Mouse (Mus musculus): Measurements from ENCODE around the gene Npas4. TPM values are rescaled to one million over a fixed set of nuclear protein-coding genes. Genes with fewer than 3 reads are reported as not detected.
"Not testable (repeated sequence)": the region's sequence is repeated elsewhere in the genome, so short reads cannot be mapped to it uniquely, and the experiment has no call there.

Npas4 gene
- total RNA-seq, 2 experiments from 2014 or later = 4.8 to 5.0 TPM

DNA sequence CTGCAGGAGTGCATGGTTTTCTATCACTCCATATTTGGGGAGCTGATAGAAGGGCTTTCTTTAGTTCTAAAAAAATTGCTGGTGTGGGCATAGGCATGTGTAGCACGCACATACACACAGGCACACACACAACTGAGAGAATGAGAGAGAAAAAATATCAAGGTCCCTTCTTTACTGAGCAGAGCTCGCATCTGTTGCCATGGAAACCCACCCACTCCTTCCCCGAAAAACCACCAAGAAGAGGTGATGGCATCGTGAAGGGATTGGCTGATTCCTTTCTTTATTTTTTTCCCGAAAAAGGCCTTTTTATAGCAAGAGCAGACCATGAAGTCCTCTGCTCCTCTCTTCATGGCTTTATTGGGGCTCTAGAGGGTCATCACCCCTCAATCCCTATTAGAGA lies 3.9 kb upstream of the Npas4 start:
- peak in 1 of 2 experiments; percentile 55 for DNase-seq (ENCODE audit: low spot score in 2 of 2)

GRCm38 (mm10) chr19:4992904-4993303 lies 2.8 kb upstream of the Npas4 start:
- DNase-seq (ENCODE audit: low spot score in 2 of 2) = peak; percentile 50 to 70

DNA sequence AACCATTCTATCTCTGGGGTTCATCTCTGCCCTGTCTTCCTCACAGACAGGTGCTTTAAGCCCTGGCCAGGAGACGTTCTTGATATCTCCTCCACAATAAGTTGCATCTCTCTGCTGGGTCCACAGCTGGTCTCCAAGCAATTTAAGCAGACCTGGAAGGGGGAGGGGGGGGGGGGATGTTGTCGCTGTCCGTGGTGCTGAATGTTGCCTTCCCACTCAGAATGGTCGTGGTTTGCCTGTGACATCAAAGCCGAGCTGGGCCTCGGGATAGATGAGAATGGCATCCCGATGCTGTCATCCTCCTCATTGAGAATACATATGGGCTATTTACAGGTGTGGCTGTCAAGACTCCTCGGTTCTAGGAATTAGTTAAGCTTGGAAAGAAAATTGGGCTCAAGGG lies 2.3 kb upstream of the Npas4 start:
- no peak for DNase-seq (ENCODE audit: low spot score in 2 of 2)

DNA sequence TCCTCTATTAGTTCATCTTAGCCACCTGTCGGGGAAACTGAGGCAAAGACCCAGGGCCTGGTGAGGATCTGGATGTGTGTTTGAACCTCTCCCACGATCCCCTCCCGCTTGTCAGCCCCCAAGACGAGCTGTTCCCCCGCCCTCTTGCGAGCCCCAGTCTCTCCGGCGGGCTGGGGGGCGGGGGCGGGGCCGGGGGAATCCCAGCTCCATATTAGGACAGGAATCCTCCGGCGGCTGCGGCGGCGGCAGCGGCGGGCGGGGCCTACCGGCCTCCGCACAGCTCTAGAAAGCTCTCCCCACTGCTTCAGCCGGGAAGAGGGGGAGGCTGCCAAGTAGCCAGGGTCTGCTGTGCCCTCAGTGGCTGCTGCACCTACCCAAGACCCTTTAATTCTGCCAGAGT lies 600 bp upstream of the Npas4 start:
- peak in 1 of 2 experiments; percentile 48 for DNase-seq (ENCODE audit: low spot score in 2 of 2)

DNA sequence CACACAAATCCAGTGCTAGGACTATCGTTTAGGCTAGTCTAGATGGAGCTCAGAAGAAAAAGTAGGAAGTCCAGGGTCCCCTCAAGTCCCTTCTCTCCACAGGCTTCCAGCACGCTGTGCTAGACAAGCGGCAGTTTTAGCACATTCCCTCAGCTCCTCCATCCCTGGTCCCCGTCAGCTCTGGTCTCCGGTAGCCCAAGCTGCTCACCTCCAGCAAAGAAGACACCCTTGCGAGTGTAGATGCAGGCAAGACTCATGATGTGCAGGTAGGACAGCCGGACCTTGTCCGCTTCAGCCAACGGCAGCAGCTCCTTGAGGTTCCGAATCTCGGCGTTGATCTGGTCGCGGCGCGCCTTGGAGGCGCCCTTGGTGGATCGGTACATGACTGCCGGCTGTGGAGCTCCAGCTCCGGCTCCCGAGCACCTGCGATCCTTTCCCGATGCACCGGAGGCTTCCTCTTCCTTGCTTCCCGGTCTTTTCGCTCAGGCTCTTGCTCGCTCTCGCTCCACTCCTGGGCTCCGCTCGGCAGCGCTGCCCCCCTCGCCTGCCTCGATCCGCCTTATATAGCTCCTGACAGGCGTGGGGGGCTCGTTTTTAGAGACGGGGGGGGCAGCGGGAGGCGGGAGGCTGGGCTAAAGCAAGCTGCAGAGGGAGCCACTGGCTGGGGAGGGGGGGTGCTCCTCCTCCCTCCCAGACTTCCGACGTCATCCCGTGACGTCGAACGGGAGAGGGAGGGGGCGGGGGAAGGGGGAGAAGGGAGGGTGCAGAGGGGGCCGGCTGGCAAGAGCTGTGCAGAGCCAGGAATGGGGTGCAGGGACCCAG lies 471 bp downstream of the Npas4 start:
- peak; percentile 58 to 77 for DNase-seq (ENCODE audit: low spot score in 2 of 2)

DNA sequence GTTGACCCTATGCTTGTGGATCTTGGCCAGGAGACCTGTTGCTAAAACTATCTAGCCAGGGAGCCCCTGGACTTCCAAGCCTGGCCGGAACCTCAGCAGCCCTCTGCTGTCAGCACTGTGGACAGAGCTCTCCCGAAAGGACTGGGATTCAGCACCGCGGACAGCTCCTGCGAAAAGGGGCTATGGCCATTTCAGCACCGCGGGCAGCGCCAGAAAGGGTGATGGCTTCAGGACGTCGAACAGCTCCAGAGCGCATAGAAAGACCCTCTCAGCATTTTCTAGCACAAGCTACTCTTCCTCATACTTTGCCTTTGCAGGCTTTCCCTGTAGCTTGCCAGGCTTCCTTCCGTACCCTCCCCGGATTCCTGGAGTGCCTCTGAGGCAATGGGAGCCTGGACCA lies 1.1 kb downstream of the Npas4 start:
- peak; percentile 89 to 90 for DNase-seq (ENCODE audit: low spot score in 2 of 2)

GRCm38 (mm10) chr19:4981767-4982166 lies 8.3 kb downstream of the Npas4 start:
- peak; percentile 60 to 67 for DNase-seq (ENCODE audit: low spot score in 2 of 2)

- no peak for DNase-seq (ENCODE audit: low spot score in 2 of 2)
Measured at GRCm38 (mm10) chr19:4968236-4968635, 21.9 kb downstream of the Npas4 start.

GRCm38 (mm10) chr19:4961928-4962601 lies 28.1 kb downstream of the Npas4 start, which contains the start of gene Mrpl11:
Mrpl11 (plus strand) TSS chr19:4962147.
- peak; percentile 81 to 89 for DNase-seq (ENCODE audit: low spot score in 2 of 2)

DNA sequence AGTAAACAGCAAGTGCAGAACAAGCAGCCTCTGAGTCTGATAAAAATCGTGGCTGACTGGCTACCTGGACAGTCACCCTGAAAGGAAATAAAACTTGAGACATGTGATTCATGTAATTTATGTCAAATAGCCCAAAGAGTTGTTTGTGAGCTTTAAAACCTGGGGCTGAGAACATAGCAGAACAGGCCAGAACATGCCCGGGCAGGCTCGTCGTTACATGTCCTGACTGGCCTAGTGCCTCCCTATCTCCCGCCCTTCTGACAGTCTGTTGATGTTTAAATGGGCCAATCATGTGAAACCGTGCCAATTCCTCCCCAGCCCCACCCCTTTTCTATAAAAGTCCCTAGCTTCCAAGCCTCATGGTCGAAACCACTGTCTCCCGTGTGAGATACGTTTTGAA lies 41.5 kb downstream of the Npas4 start:
- DNase-seq (ENCODE audit: low spot score in 2 of 2) = not testable (repeated sequence)

DNA sequence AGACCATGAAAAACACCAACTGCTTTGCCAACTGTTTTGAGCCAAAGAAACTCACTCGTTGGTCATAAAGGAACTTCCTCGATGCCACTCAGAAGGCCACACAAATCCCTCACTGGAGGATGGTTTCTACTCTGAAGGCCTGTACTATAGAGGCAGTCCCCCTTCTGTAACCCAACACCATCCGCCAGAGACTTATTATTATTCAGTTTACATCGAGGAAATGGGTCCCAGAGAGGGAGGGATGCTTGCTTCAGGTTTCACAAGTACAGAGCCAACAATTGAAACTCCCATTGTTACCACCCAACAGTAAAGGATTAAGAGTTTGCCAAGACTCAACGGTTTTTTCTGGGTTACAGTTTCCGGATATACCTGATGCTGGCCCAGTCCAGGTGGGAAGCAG lies 44.6 kb downstream of the Npas4 start:
- no peak for DNase-seq (ENCODE audit: low spot score in 2 of 2)

DNA sequence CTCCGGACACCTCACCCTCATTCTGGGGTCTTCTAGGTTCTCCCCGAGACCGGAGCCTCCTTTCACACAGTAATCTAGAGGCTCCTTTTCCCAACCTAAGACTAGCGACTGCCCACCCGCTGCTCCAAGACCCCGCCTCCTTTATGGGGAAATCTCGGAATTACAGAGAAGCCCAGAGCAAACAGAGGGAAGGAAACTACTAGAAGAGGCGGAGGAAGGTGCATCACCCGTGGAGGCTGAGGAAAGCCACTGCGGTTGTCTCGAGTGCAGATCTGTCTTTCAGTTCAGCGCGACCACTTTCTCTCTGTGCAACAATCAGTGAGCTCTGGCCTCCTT lies 46.9 kb downstream of the Npas4 start:
- DNase-seq (ENCODE audit: low spot score in 2 of 2) = peak in 1 of 2 experiments; percentile 16

DNA sequence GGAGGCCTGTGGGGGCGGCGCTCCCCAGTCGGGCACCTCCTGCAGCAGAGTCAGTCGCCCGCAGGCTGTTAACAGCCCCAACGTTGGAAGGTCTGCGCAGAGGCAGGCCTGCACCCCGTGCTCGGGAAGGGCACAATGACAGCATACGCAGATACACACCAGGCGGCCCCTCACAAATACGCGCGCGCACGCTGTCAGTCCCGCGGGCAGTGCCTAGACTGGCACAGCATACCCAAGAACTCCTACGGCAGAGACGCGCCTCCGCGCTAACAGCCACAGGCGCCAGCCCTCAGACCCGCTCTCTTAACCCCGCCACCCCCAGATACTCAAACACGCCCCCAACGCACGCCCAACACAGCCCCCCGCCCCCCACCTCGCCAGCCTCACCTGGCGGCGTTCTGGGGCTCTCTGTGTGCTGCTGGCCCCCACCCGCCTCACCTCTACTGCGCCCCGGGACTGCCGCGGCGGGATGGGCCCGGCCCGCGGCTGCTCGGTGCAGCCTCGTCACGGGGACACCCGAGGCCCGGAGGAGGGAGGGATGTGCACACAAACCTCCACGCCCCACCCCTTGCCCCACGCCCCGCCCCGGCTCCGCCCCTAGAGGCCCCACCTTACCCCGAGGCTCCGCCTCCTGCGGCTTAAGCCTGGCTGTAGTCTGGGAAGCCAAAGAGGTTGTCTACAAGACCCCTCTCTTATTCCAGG lies 47.4 kb downstream of the Npas4 start, which contains the start of gene Peli3:
TSS of gene Peli3 (minus strand) at position 577 of the 702 bp plus-strand sequence.
- peak; percentile 73 to 84 for DNase-seq (ENCODE audit: low spot score in 2 of 2)

GRCm38 (mm10) chr19:4937444-4938310 lies 52.4 kb downstream of the Npas4 start:
- no peak for DNase-seq (ENCODE audit: low spot score in 2 of 2)

DNA sequence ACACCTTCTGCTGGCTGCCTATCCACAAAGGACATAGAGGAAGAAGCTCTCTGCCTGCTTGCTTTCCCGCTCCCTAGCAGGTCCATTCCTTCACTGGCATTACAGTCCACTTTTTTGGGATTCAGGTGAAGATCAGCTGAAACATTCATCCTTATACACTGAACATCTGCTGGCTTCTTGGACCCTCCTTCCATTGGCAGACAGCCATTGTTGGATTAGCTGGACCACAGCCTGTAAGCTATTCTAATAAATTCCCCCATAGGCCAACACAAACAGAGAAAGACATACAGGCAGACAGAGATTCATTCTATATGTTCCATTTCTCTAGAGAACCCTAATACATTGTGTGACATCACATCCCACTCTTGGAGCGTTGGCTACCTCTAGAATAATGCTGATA lies 53.2 kb downstream of the Npas4 start:
- DNase-seq (ENCODE audit: low spot score in 2 of 2) = no peak

Other genes starting within 250 kb of the Npas4 start
- 10 to 100 TPM; 16.6 to 16.8 TPM for gene Rbm4b, start 233.8 kb downstream of the Npas4 start, total RNA-seq (2021)
- 10 to 100 TPM; 68.7 to 71.1 TPM for gene Rbm4, start 196.4 kb downstream of the Npas4 start, total RNA-seq (2021)
- 10 to 100 TPM; 20.7 to 22.3 TPM for gene Gm21992, start 178.7 kb downstream of the Npas4 start, total RNA-seq (2021)
- gene Rbm14, start 178.7 kb downstream of the Npas4 start, total RNA-seq (2021) = 10 to 100 TPM; 41.2 to 49.4 TPM
- 10 to 100 TPM; 39.4 to 47.5 TPM for gene Ccs, start 151.0 kb downstream of the Npas4 start, total RNA-seq (2021)
- gene Ccdc87, start 150.9 kb downstream of the Npas4 start, total RNA-seq (2021) = 1 to 10 TPM; 1.9 to 2.6 TPM
- gene Ctsf, start 135.2 kb downstream of the Npas4 start, total RNA-seq (2021) = 100 to 1,000 TPM in 1 of 2 experiments, 10 to 100 TPM in 1; 95.2 to 102 TPM
- 1 to 10 TPM; 1.9 to 2.1 TPM for gene Actn3, start 112.4 kb downstream of the Npas4 start, total RNA-seq (2021)
- 10 to 100 TPM; 23.5 to 26.3 TPM for gene Zdhhc24, start 111.6 kb downstream of the Npas4 start, total RNA-seq (2021)
- 10 to 100 TPM; 31.3 to 34.8 TPM for gene Bbs1, start 83.7 kb downstream of the Npas4 start, total RNA-seq (2021)
- gene Dpp3, start 62.0 kb downstream of the Npas4 start, total RNA-seq (2021) = 10 to 100 TPM; 62.0 to 62.7 TPM
- gene Peli3, start 47.2 kb downstream of the Npas4 start, total RNA-seq (2021) = 10 to 100 TPM; 18.0 to 18.4 TPM
- gene Mrpl11, start 28.2 kb downstream of the Npas4 start, total RNA-seq (2021) = 10 to 100 TPM; 62.7 to 68.8 TPM
- 10 to 100 TPM; 21.0 to 21.9 TPM for gene Slc29a2, start 33.5 kb upstream of the Npas4 start, total RNA-seq (2021)
- gene B4gat1, start 48.5 kb upstream of the Npas4 start, total RNA-seq (2021) = 100 to 1,000 TPM; 125 to 126 TPM
- 1 to 10 TPM; 3.4 to 6.9 TPM for gene AC124502.3, start 48.6 kb upstream of the Npas4 start, total RNA-seq (2021)
- 10 to 100 TPM in 1 of 2 experiments, 1 to 10 TPM in 1; 8.7 to 11.9 TPM for gene Brms1, start 51.0 kb upstream of the Npas4 start, total RNA-seq (2021)
- gene Rin1, start 60.2 kb upstream of the Npas4 start, total RNA-seq (2021) = 10 to 100 TPM; 26.4 to 26.6 TPM
- gene Cd248, start 77.8 kb upstream of the Npas4 start, total RNA-seq (2021) = 10 to 100 TPM in 1 of 2 experiments, 1 to 10 TPM in 1; 9.9 to 10.2 TPM
- gene Tmem151a, start 95.2 kb upstream of the Npas4 start, total RNA-seq (2021) = 10 to 100 TPM; 96.6 to 98.0 TPM
- 10 to 100 TPM; 24.7 to 29.9 TPM for gene Yif1a, start 98.2 kb upstream of the Npas4 start, total RNA-seq (2021)
- gene Cnih2, start 108.2 kb upstream of the Npas4 start, total RNA-seq (2021) = 100 to 1,000 TPM; 743 to 783 TPM
- 100 to 1,000 TPM; 163 to 166 TPM for gene Rab1b, start 116.8 kb upstream of the Npas4 start, total RNA-seq (2021)
- gene Klc2, start 128.2 kb upstream of the Npas4 start, total RNA-seq (2021) = 100 to 1,000 TPM; 170 to 176 TPM

All from layer of hippocampus, postnatal 10 days (tissue).